Mouse (Mus musculus) testis, postnatal 10 days (tissue): ENCODE results near the gene Piezo1.
A peak's percentile ranks its signal among the peaks of the same experiment; 100 is the strongest.

Experiments
- DNase-seq: peaks from one replicate; pipeline ENCODE4 v3.0.0; 2021; ENCODE audit warnings: low spot score

The Piezo1 gene

DNA sequence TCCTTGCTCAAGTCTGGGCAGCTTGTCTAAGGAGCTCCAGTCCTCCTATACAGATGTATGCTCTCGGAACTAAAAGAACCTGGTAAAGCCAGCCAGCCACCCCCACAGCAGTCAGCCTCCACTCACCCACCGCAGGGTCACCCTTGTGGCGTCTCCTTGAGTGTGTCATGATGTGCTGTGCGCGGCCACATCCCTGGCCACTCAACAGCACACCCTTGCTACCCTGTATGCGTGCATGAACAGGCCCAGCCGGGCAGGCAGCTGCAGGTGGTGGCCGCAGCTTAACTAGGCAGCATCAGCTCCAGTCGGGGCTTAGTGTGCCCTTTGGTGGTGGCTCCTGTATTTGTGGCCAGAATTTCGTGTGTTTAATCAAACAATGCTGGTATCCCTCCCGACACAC lies 94.0 kb downstream of the Piezo1 start:
- DNase-seq: no peak

DNA sequence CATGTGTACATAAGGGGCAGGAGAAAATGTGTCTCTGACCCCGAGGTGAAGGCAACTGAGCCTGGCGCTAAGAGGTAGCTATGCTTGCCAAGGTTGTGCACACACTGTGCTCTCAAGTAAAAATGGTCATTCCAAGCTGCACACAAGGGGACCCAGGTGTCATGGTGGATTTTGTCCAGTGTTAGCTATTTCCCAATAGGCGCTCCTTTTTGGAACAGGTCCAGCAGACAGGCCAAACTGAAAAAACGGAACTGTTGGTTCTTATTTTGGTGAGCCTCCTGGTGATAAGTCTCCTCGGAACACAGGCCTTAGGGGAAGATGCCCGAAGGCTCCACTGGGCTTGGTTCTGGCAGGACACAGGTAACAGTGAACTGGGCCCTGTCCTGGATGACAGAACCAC lies 96.7 kb downstream of the Piezo1 start:
- DNase-seq: no peak

DNA sequence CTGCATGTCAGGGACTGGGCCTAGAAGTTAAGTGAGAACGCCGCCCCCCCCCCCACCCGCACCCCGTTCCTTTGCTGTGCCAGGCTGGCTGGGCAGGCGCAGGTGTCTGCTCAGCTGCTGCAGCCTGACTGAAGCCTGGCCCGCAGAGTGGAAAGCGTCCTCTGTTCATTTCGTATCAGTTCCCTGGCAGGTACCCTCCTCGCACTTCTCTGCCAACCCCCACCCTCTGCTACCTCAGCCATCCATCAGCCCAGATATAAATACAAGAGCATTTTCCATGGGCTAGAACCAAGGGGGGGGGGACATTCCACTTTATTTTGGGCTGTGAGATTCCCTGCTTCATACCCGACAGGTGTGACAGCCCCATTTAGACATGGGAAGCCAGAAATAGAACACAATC lies 99.0 kb downstream of the Piezo1 start:
- no peak for DNase-seq

DNA sequence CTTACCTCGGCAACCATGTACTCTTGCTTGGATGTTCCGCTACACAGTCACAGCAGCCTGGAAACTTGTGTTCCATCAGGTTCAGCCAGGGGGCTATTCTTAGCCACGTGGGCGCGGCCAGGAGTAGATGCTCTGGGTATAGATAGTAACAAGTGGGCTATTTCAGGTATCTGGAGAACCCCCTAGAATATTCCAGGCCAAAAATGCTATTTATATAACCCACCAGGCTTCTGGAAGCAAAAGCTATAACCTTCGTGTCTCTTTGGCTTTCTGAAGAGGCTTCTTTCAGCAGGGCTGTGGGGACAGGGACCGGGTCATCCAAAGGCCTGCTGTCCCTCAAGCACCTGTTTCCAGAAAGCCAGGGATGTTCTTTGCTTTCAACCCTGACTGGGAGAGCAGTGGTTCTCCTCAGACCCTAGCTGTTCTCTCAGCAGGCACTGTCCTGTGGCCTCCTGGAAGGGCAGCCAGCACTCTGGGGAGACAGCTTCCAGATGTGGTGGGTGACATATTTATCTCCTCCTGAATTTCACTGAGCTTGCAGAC lies 99.9 kb downstream of the Piezo1 start:
- no peak for DNase-seq

DNA sequence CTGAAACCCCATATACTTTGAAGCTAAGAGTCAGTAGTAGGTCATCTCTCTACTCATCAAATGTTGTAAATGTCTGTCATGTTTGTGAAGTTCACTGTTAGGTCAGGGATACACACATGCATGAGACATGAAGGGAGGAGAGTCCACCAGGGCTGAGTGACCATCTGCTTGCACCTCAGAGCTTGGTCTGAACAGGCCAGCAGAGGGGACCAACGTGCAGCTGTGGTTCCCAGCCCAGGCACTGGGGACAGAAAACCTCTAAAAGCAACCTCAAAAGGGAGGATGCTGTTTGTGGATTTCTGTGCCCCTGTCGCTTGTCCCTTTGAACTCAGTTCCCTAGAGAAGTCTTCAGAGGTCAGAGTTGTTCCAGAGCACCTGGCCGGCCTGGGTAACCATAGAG lies 105.9 kb downstream of the Piezo1 start:
- DNase-seq: no peak

DNA sequence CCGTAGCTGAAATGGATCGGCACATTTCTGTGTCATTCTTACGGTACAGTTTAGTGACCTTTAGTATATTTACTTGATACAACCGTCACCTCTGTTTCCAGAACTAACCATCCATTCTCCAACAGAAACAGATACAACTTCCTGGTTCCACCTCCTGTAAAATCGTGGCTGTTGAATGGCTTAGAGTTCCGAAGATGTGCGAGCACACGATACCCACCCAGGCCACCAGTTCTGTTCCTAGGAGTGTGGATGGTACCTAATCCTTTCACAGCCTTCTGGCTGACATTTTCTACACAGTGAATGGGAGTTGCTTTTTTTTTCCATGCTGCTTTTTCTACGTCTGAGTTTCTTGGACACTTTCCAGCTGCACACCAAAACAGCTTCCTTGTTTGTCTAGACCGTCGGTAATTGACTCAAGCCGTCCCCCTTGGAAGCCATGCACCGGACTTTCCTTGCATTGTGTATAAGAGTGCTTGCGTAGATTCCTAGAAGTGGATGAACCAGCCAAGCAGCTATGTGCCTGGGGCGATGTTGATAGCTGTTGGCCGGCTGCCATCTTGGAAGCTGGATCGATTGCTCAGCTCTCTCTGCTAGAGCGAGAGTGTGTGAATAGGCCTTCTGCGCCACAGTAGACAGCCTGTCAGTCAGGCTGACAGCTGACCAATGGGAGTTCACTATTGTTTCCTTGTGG lies 106.9 kb downstream of the Piezo1 start:
- peak; percentile 83 for DNase-seq

DNA sequence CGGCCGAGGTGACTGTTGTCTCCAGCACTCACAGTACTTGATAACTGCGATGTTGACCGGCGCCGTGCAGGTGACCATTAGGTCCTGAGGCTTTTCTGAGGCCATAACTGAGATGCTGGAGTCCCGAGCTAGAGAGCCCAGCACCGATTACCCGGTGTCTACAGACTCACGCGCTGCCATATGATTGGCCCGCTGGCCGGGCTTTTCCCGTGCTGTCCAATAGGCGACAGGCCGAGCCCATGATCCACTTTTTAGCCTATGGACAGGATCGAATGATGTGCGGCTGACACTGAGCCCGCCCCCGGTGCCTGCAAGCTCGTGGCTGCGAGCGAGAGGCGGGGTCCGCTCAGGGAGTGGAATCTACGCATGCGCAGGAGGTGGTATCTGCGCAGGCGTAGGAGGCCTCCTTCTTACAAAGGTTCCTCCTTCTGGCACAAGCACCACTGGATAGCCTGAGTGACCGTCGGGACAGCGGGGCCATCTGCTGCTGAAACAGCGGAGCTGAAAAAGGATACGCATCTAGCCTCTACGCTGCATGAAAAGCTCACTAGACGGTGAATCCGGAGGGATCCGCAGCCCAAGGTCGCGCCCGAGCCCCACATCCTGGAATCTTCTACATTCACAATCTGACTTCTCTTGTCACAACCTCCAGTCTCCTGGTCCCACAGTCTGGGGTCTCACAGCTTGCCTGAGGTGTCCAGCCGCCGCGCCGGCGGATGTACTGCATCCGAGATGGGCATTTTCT lies 107.7 kb downstream of the Piezo1 start, which contains the start of gene Mvd:
TSS of gene Mvd (minus strand) at position 161 of the 745 bp plus-strand sequence.
- DNase-seq: peak; percentile 97

DNA sequence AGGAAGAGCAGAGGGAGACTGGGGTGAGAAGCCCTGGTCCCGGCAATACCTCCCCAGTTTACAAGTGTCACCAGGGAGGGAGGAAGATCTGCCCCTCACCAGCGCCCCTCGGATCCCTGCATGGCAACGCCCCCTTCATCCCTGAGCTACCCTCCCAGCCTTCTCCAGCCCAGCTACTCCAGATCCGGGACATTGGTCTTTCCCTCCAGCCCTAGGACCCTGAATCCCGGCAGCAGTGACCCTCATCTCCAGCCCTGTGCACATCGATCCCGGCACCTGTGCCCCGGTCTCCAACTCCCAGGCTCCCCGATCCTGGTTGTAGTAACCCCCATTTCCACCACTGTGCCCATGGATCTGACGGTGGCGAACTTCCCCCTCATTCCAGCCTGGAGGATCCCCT lies 108.3 kb downstream of the Piezo1 start:
- DNase-seq: no peak

DNA sequence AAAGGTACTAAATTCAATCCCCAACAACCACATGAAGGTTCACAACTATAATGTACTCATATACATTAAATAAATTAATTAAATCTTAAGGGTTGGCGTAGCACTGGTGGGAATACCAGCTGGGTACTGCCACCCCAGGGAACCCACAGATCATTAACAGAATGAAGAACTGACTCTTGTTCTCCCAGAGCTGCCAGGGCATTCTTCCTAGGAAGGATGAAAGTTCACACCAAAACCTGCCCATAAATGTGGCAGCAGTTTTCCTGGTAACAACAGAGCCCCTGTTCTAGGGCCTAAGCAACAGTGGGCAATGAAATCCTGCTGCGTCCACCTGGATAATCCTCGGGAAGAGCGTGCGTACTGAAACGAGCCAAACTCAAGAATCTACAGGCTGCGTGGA lies 108.8 kb downstream of the Piezo1 start:
- DNase-seq: no peak

DNA sequence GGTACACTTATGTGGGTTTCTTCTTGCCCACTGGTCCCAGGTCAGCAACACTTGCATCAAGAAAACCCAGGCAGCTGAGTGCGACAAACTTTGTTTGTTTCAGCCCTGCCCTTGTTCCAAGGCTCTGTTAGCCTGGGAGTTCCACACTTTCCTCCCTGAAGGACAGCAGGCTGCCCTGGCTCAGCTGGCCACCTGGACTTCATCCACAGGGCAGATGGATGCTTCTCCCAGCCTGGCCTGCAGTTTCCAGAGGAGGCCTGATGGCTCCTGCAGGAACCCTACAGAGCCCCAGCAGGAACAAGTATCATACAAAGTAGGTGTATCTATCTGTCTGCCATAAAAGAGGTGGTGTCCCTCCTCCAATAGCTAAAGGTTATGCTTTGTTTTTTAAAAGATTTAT lies 109.8 kb downstream of the Piezo1 start:
- DNase-seq: no peak

DNA sequence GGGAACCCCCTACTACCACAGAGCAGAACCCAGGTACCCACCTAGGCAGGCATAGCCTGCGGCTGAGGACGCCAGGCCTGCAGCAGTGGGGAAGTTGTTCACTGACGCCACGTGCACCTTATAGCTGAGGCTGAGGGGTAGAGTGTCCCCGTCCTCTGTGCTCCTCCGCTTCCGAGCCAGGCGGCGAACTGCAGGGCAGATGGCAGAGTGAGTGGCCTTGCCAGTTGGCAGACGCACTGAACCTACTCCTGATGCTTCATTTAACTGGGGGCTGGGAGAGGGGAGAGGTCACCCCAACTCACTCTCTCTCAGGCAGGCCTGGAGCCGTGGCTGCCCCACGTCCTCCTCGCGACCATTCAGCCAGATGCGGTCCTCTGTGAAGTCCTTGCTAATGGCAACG lies 111.8 kb downstream of the Piezo1 start:
- no peak for DNase-seq

DNA sequence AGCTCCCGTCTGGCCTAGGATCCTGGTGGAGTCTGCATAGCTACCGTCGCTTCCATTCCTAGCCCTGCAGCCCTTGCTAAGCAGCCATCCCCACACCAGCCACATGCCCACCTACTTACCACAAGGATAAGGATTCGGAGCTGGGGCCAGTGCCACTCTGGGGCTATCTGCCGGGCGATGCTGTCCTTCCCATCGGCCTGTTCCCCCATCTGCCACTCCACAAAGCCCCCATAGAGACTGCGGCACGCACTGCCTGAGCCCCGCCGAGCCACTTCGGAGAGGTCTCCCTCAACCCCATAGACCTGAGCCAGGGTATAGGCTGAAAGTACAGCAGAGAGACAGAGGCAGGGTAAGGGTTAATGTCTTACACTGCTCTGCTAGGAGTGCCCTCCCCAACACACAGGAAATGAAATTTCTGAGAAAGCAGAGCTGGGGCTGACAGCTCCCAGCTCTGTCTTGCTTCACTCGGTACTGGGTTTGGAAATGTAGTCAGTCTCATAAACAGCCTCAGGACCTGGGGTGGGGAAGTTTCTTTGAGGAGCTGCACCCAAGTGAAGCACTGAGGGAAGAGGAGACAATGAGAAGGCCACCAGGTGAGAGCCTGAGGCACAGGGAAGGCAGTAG lies 113.3 kb downstream of the Piezo1 start:
- no peak for DNase-seq

DNA sequence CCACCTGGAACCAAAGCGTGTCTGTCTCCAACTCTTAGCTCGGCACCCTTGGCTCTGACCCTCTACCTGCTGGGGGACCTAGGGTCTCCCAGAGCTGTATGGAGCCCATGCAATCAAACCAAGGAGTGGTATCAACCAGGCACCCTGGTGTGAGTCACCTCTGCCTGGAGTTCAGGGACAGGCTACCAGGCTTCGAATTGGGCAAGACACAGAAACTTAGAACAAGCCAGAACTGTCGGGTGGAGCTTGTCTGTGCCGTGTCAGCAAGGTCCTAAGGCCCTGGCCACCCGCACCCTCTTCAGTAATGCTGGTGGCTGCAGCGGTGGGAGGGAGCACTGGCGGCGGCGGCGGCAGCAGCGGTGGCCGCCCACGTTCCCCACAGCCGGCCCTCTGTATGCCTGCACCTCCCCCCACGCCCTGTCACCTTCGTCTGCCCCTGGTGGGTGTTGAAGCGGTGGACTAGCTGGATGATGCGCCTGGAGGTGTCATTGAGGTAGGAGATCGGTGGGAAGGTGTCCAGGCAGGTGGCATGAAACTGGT lies 114.5 kb downstream of the Piezo1 start:
- DNase-seq: no peak

DNA sequence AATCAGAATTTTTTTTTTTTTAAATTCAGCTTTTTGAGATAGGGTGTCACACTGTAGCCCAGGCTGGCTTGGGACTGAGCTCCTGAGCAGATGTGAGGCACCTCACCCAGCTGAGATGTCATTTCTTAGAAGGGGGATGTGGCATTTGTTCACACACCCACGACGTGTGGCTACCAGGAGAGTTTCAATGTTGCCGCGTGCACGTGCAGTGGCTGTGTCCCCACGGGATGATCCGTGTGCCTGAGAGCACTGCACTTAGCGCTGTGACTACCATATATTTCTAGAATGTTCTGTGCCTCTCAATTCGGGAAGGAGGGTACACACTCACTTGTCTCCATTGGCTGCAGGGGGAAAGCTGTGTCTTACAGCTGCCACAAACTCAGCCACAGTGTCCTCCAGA lies 115.0 kb downstream of the Piezo1 start:
- DNase-seq: no peak

DNA sequence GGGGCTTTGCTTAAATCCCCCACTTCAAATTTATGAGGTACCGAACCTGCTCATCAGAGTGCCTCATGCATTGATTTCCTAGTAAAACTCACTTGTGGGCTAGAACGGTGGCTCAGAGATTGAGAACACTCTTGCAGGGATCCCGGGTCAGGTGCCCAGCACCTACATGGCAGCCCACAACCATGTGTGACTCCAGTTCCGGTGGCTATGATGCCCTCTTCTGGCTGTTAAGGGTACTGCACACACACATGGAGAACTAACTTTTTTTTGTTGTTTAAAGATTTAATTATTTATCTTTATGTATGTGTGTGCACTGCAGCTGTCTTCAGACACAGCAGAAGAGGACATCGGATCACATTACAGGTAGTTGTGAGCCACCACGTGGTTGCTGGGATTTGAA lies 115.8 kb downstream of the Piezo1 start:
- DNase-seq: no peak

DNA sequence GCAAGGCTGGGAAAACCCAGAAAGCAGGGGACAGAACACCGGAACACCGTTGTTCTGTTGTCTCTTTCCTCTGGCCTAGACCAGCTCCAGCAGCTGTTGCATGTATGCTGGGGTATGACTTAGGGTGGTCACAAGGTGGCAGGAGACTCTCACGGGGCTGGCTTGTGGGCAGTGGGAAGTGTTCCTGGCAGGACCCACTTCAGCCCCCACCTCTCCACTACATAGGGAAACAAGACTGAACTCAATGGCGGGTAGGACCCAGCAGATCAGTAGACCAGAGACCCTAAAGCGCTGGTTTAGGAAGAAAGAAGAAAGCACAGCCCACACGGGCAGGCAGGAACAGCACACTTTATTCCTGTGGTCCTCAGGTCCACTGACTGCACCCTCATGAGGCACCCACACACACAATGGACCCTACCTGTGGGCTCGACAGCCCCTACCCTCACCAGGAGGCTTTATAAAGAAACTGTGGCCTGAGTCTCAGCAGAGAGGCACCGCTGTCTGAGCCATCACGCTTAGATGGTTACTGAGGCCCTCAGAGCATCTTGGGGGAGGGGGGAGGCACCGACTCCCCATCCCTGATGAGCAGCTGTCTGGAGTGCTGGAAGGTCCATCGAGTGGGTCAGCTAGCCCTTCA lies 117.7 kb downstream of the Piezo1 start:
- no peak for DNase-seq

DNA sequence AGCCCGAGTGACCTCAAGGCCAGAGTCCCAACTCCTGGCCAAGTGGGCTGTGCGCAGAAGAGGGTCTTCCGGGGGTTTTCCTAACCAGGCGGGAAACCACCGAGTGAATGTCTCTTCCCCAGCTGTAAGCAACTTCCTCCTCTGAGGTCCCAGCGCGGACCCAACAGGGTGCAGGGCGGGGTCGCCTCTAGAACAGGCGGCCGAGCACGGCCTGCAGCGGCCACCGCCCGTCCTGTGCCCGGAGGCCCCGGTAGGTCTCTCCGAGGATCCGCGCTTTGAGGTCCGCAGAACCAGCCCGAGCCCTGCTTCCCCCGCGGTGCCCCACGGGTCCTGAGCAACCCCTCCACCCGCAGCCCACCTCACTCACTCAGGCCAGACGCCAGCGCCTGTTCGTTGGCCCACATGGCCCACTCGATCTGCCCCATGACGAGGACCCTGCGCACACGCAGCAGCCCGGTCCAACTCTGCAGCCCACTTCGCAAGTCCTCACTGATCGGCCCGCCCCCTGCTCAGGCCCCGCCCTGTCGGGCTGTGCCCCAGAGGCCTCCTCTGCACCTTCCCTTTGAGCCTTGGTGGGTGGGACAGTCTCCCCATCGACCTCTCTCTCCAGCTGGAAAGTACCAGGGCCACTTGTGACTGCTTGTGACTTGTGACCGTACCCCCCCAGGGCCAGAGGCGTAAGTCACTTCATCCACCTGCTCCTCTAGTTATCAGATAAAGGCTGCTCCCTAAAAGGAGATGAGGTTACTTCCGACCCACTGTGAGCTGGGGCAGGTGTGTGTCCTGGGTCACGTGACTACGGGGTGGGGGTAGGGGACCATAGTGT lies 118.5 kb downstream of the Piezo1 start, which contains the start of gene Cyba:
TSS of gene Cyba (minus strand) at position 488 of the 826 bp plus-strand sequence.
- peak; percentile 84 for DNase-seq
